Mouse (Mus musculus) cerebellum, adult 2 months (tissue): ENCODE measurements around the gene Ttll7. TPM values are rescaled to one million over a fixed set of nuclear protein-coding genes. Genes with fewer than 3 reads are reported as not detected.

Source experiments
- DNase-seq, 2 experiments: peaks; one replicate each; pipeline ENCODE4 v3.0.0; 2021
- H3K27ac ChIP-seq: fragments of 200-500 bp; 2 replicates; pipeline ENCODE4 v1.5.1; 2012; ENCODE audit warnings: low read length, control low read depth, inconsistent platforms; ENCODE audit not compliant: insufficient read depth
- H3K27me3 ChIP-seq: fragments of 200-500 bp; 2 replicates; pipeline ENCODE4 v1.6.1; 2012; ENCODE audit warnings: inconsistent platforms, mild to moderate bottlenecking, low read length, moderate library complexity; ENCODE audit not compliant: control insufficient read depth, insufficient read depth
- H3K4me1 ChIP-seq: fragments of 200-500 bp; 2 replicates; pipeline ENCODE4 v1.6.1; 2011; ENCODE audit warnings: low read length; ENCODE audit not compliant: control insufficient read depth, insufficient read depth
- H3K4me3 ChIP-seq: fragments of 200-500 bp; replicated peaks from 2 replicates; pipeline ENCODE3; 2011; ENCODE audit warnings: mild to moderate bottlenecking, low read depth, low read length, control low read depth; ENCODE audit not compliant: insufficient read depth
- CTCF ChIP-seq: fragments of 200-500 bp; IDR thresholded peaks from 2 replicates; pipeline ENCODE4 v1.5.1; 2011; ENCODE audit warnings: low read depth, mild to moderate bottlenecking, control low read depth, low read length, moderate library complexity, borderline replicate concordance; ENCODE audit not compliant: insufficient read depth
- POLR2A ChIP-seq: fragments of 200-500 bp; IDR thresholded peaks from 2 replicates; pipeline ENCODE4 v1.6.1; 2011; ENCODE audit warnings: low read length, control low read depth, borderline replicate concordance; ENCODE audit not compliant: insufficient read depth
- WGBS: fragments of 180-500 bp; shearing (Covaris S2); methylation state at CpG from one replicate; pipeline ENCODE4 v1.1.7; 2018; 5-methylcytosine and 5-hydroxymethylcytosine counted together
- polyA plus RNA-seq: library from polyadenylated mRNA; depleted of rRNA; stranded (reverse); fragments of >200 nt; gene quantifications from 2 replicates; pipeline ENCODE4 v1.2.3, GENCODE M21; 2012; rRNA removed

Gene Ttll7
- polyA plus RNA-seq: 72.5 and 76.4 TPM in 2 replicates

- no peaks in the 10 kb centered on the region for H3K27me3 ChIP-seq
- peak within 1 kb of the TSS; percentile 100 for H3K4me3 ChIP-seq
- peaks cover 3% of the 10 kb centered on the region; the same call in 1 of the 2 replicates for H3K4me1 ChIP-seq
- peak within 1 kb of the TSS; percentile 99 for H3K27ac ChIP-seq
- TF ChIP-seq CTCF (no peak), POLR2A (peak; percentile 57)
- WGBS: under 1% methylated on average over 36 of the region's 36 CpGs
- DNase-seq: peak; percentile 84 to 88
These were observed at the start of gene Ttll7 for GRCm38 (mm10) chr3:146851966-146852891. Gene Ttll7 (plus strand): TSS chr3:146852367.

GRCm38 (mm10) chr3:146812041-146812878 lies 39.9 kb upstream of the Ttll7 start:
- Histone ChIP-seq H3K4me3 (peak overlapping the region; percentile 79), H3K4me1 (no peaks in the 10 kb centered on the region; the same call in 1 of the 2 replicates), H3K27ac (peak overlapping the region; percentile 48), H3K27me3 (no peaks in the 10 kb centered on the region)
- WGBS: under 1% methylated on average over 56 of the region's 60 CpGs
- no peak for DNase-seq
- TF ChIP-seq POLR2A: no peak
- no peak for TF ChIP-seq CTCF

- peak within 1 kb of the TSS; percentile 92 for H3K27ac ChIP-seq
- under 1% methylated on average over 58 of the region's 60 CpGs for WGBS
- peak; percentile 91 to 96 for DNase-seq
- TF ChIP-seq POLR2A (no peak; the same call in 1 of the 2 replicates), CTCF (no peak)
- H3K27me3 ChIP-seq: no peaks in the 10 kb centered on the region
- peak within 1 kb of the TSS; percentile 79 for H3K4me3 ChIP-seq
- H3K4me1 ChIP-seq: no peaks in the 10 kb centered on the region; the same call in 1 of the 2 replicates
These were observed 39.2 kb upstream of the Ttll7 start, which contains the start of gene Prkacb for GRCm38 (mm10) chr3:146812901-146813393. Gene Prkacb (minus strand): TSS chr3:146812990.

- WGBS: 47% methylated on average over 7 of the region's 7 CpGs
- Histone ChIP-seq H3K4me3 (peak overlapping the region; percentile 69), H3K4me1 (no peaks in the 10 kb centered on the region; the same call in 1 of the 2 replicates), H3K27me3 (no peaks in the 10 kb centered on the region), H3K27ac (no peak overlapping the region; the same call in 1 of the 2 replicates)
- peak in 1 of 2 experiments; percentile 10 for DNase-seq
- no peak for TF ChIP-seq POLR2A
- TF ChIP-seq CTCF: no peak
These were observed 38.5 kb upstream of the Ttll7 start for GRCm38 (mm10) chr3:146813624-146814023.

GRCm38 (mm10) chr3:146820718-146821117 lies 31.4 kb upstream of the Ttll7 start:
- no peak overlapping the region for H3K27ac ChIP-seq
- no peaks in the 10 kb centered on the region for H3K4me1 ChIP-seq
- TF ChIP-seq POLR2A (no peak), CTCF (no peak)
- no peak overlapping the region for H3K4me3 ChIP-seq
- 80% methylated on average over 4 of the region's 4 CpGs for WGBS
- H3K27me3 ChIP-seq: no peaks in the 10 kb centered on the region; the same call in 1 of the 2 replicates
- DNase-seq: no peak

- H3K27me3 ChIP-seq: no peaks in the 10 kb centered on the region
- 48% methylated on average over 3 of the region's 3 CpGs for WGBS
- no peaks in the 10 kb centered on the region for H3K4me1 ChIP-seq
- no peak overlapping the region for H3K27ac ChIP-seq
- H3K4me3 ChIP-seq: no peak overlapping the region
- no peak for DNase-seq
- no peak for TF ChIP-seq CTCF
- no peak for TF ChIP-seq POLR2A
These were observed 9.4 kb upstream of the Ttll7 start for GRCm38 (mm10) chr3:146842766-146843165.

- WGBS: 68% methylated on average over 6 of the region's 6 CpGs
- TF ChIP-seq CTCF (no peak), POLR2A (no peak)
- Histone ChIP-seq H3K27me3 (no peaks in the 10 kb centered on the region), H3K27ac (no peak overlapping the region), H3K4me1 (no peaks in the 10 kb centered on the region), H3K4me3 (no peak overlapping the region)
- no peak for DNase-seq
These were observed 8.7 kb upstream of the Ttll7 start for GRCm38 (mm10) chr3:146843470-146843869.
